Mouse (Mus musculus) lung, embryonic 16.5 days (tissue): ENCODE results near the gene Mmgt2. TPM values are rescaled to one million over a fixed set of nuclear protein-coding genes. Genes with fewer than 3 reads are reported as not detected.

Experiments used
- ATAC-seq: fragments of 200-750 bp; cut with Nextera tagmentation; 2 replicates; pipeline ENCODE4 v1.8.0; 2017; ENCODE audit warnings: low read depth, mild to moderate bottlenecking, moderate library complexity
- H3K27ac ChIP-seq: fragments of 300-500 bp; sonication (generic); 2 replicates; pipeline ENCODE4 v1.5.1; 2014; ENCODE audit warnings: mild to moderate bottlenecking, control low read depth, low read length
- H3K27me3 ChIP-seq: fragments of 300-500 bp; sonication (generic); 2 replicates; pipeline ENCODE4 v1.6.1; 2014; ENCODE audit warnings: low read depth, low read length, mixed read lengths; ENCODE audit not compliant: control insufficient read depth, insufficient read depth
- H3K36me3 ChIP-seq: fragments of 300-500 bp; sonication (generic); 2 replicates; pipeline ENCODE4 v1.6.1; 2014; ENCODE audit warnings: low read length; ENCODE audit not compliant: control insufficient read depth, insufficient read depth
- H3K4me1 ChIP-seq: fragments of 300-500 bp; sonication (generic); replicated peaks from 2 replicates; pipeline ENCODE4 v1.6.1; 2014; ENCODE audit warnings: low read length, mixed read lengths; ENCODE audit not compliant: control insufficient read depth, insufficient read depth
- H3K4me2 ChIP-seq: fragments of 300-500 bp; sonication (generic); 2 replicates; pipeline ENCODE4 v1.6.1; 2014; ENCODE audit warnings: low read depth, low read length, control low read depth
- H3K4me3 ChIP-seq: fragments of 300-500 bp; sonication (generic); 2 replicates; pipeline ENCODE4 v1.5.1; 2014; ENCODE audit warnings: mild to moderate bottlenecking, low read length, control low read depth
- H3K9ac ChIP-seq: fragments of 300-500 bp; sonication (generic); 2 replicates; pipeline ENCODE4 v1.6.1; 2014; ENCODE audit warnings: low read length, control low read depth
- H3K9me3 ChIP-seq: fragments of 300-500 bp; sonication (generic); 2 replicates; pipeline ENCODE4 v1.6.1; 2016; ENCODE audit warnings: low read length; ENCODE audit not compliant: control insufficient read depth
- WGBS: fragments of 180-500 bp; shearing (Covaris S2); extraction: QIAGEN DNeasy Blood & Tissue Kit; methylation state at CpG from one replicate; pipeline ENCODE4 v1.1.7; 2014; 5-methylcytosine and 5-hydroxymethylcytosine counted together
- polyA plus RNA-seq: library from polyadenylated mRNA; unstranded; fragments of >200 nt; fragmentation: Nextera tagmentation; extraction: Ambion mirVana; gene quantifications from 2 replicates; pipeline ENCODE4 v1.2.1, GENCODE M21; 2015

The Mmgt2 gene
- polyA plus RNA-seq, 1 experiment from 2014 or later: 38.1 TPM

DNA sequence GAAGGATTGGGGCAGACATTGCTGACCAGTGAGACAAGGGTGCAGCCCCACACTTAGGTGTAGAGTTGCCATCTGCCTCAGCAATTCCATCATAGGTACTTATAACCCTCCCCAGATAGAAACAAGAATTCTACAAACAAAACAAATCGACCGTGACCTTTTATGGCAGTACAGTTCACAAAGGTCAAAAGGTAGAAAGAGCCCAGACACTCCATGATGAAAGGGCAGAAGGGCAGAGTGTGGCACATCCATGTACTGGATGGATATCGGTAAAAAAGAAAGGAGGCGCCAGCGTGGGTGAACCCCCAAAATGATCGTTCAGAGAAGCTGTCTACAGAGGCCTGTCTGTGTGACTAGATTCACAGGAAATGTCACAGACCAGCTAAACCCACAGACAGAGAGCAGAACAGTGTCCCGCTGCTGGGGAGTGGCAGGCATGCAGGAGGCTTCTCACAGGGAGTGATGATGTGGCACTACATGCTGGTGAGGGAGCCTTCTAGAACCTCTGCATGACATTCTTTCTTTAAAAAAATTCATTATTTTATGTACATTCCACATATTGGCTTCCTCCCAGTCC, 30.4 kb downstream of the Mmgt2 start:
- Histone ChIP-seq H3K27ac (no peak overlapping the region), H3K36me3 (no peaks in the 10 kb centered on the region), H3K9ac (no peak overlapping the region), H3K9me3 (no peaks in the 10 kb centered on the region), H3K4me3 (no peak overlapping the region), H3K4me1 (no peaks in the 10 kb centered on the region), H3K4me2 (no peak overlapping the region), H3K27me3 (no peaks in the 10 kb centered on the region)
- 75% methylated on average over 7 of the region's 7 CpGs for WGBS
- ATAC-seq: no peak

DNA sequence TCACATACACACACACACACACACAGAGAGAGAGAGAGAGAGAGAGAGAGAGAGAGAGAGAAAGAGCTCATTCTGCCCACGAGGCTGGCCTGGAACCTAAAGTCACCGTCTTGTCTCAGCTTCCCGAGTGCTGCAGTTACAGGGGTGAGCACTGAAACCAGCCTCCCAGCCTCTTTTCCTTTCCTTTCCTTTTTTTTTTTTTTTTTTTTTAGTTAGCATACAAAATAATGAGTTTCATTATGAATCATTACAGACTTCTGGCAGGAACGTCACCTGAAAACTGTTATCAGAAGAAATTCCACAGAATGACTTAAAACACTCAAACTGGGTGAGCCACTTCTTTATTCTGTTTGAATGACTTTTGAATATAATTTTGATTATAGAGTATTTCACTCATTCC, 31.5 kb downstream of the Mmgt2 start:
- H3K36me3 ChIP-seq: no peaks in the 10 kb centered on the region
- H3K9ac ChIP-seq: no peak overlapping the region
- H3K27ac ChIP-seq: no peak overlapping the region
- 62% methylated on average over 4 of the region's 4 CpGs for WGBS
- H3K4me1 ChIP-seq: no peaks in the 10 kb centered on the region
- no peak for ATAC-seq
- H3K4me3 ChIP-seq: no peak overlapping the region
- H3K27me3 ChIP-seq: no peaks in the 10 kb centered on the region
- H3K9me3 ChIP-seq: no peaks in the 10 kb centered on the region
- no peak overlapping the region for H3K4me2 ChIP-seq

DNA sequence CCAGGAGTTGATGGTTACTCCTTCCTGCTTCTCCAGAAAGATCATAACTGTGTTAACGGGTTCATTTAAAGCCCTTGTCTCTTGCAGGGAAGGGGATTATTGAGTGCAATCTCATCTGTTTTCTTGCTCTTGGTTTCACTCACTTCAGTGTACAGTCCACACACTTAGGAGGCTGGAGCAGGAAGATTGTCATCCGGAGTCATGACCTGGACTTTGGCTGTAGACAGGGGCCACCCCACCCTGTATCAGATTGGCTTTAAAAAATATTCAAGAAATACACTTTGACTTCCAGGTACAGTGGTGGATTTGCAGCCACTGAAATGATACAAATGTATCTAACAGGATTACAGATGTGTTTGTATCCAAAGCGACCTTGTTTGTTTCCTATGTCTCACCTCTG, 43.1 kb downstream of the Mmgt2 start:
- WGBS: 80% methylated on average over 3 of the region's 3 CpGs
- ATAC-seq: no peak
- H3K9me3 ChIP-seq: no peaks in the 10 kb centered on the region
- no peak overlapping the region for H3K9ac ChIP-seq
- no peak overlapping the region for H3K27ac ChIP-seq
- H3K27me3 ChIP-seq: no peaks in the 10 kb centered on the region
- no peak overlapping the region for H3K4me2 ChIP-seq
- H3K4me3 ChIP-seq: no peak overlapping the region
- no peaks in the 10 kb centered on the region for H3K36me3 ChIP-seq
- no peaks in the 10 kb centered on the region for H3K4me1 ChIP-seq

DNA sequence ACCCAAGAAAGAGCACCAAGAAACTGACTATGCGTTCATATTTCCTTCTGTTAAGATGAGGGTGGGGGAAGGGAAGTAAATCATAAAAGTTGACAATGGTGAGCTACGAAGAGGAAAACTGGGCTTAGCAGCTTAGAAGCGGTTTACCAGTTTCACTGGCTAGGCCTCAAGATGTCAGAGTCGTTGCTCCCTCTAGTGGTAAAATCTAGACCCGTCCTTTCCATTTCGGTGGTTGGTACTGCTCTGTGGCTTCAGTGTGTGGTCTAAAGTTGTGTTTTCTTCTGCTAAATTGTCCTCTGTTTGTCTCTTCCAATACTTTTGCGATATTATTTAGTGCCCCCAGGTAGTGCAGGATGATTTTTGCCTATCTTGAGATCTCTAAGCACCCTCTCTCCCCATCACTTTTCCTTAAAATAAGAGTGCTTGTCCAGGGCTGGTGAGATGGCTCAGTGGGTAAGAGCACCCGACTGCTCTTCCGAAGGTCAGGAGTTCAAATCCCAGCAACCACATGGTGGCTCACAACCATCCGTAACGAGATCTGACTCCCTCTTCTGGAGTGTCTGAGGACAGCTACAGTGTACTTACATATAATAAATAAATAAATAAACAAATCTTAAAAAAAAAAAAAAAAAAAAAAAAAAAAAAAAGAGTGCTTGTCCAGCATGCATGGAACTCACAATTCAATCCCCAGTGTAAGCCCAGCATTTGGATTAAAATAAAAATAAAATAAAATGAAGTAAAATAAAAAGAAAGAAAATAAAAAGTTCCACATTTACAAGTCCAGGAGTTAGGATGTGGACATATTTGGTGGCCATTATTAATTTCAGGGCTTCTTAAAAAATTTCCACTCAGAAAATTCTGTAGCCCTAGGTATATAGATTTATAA, 45.1 kb downstream of the Mmgt2 start:
- ATAC-seq: peak; percentile 72; the same call in 1 of the 2 replicates
- Histone ChIP-seq H3K9me3 (no peaks in the 10 kb centered on the region), H3K27me3 (no peaks in the 10 kb centered on the region), H3K27ac (no peak overlapping the region), H3K4me2 (no peak overlapping the region), H3K9ac (no peak overlapping the region), H3K4me3 (no peak overlapping the region), H3K4me1 (no peaks in the 10 kb centered on the region), H3K36me3 (no peaks in the 10 kb centered on the region)
- WGBS: 19% methylated on average over 9 of the region's 11 CpGs

DNA sequence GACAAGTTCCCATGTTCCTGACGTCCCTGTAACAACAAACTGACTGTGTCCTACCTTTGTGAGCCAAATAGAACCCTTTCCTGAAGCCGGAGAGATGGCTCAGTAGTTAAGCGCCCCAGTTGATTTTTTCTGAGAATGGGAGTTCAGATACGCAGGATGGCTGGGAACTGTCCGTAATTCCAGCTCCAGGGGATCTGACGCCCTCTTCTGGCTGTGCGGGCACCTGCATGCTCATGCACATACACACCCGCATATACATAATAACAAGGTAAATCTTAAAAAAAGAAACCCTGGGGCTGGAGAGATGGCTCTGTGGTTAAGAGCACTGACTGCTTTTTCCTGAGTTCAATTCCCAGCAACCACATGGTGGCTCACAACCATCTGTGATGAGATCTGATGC, 46.7 kb downstream of the Mmgt2 start:
- H3K4me2 ChIP-seq: no peak overlapping the region
- no peaks in the 10 kb centered on the region for H3K27me3 ChIP-seq
- H3K27ac ChIP-seq: no peak overlapping the region
- no peak overlapping the region for H3K4me3 ChIP-seq
- WGBS: 90% methylated on average over 8 of the region's 8 CpGs
- H3K9ac ChIP-seq: no peak overlapping the region
- H3K36me3 ChIP-seq: no peaks in the 10 kb centered on the region
- no peak for ATAC-seq
- H3K9me3 ChIP-seq: no peaks in the 10 kb centered on the region
- H3K4me1 ChIP-seq: no peaks in the 10 kb centered on the region

DNA sequence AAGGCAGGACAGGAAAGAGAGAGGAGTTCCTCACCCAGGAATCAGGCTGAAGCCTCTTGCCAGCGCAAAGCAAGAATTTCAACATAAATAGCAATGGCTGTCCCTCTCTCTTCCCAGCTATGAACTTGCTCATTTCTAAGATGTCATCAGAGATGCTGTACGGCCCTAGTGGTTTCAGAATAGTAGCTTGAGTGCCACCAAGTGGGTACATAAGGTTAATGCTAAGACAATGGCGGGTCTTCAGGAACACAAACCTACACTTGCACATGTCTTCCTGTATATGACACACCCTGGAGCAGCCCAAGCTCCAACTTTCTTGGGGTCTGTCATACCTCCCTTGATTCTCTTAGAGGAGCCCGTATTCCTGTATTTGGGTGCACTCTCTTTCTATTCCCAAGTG, 51.3 kb downstream of the Mmgt2 start:
- Histone ChIP-seq H3K27ac (no peak overlapping the region), H3K9ac (no peak overlapping the region), H3K4me2 (no peak overlapping the region), H3K9me3 (no peaks in the 10 kb centered on the region), H3K4me3 (no peak overlapping the region), H3K36me3 (no peaks in the 10 kb centered on the region), H3K4me1 (no peaks in the 10 kb centered on the region), H3K27me3 (no peaks in the 10 kb centered on the region)
- 64% methylated on average over 4 of the region's 4 CpGs for WGBS
- no peak for ATAC-seq

DNA sequence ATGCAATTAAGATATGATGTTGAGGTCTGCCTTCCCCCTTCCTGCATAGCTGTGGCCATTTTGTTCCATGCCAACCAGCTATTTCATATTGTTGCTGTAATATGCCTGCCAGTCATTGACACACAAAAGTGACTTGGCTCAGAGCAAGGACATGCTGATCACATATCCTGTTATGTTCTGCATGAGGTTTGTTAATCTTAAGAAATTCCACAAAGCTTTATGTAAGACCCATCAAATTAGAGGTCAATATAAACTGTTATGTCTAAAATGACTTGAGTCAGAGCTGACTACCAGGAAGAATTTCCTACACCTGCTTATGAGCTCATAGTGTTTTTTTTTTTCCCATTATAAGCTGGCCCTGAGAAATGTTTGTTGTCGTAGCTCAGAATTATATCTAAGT, 52.8 kb downstream of the Mmgt2 start:
- Histone ChIP-seq H3K4me2 (no peak overlapping the region), H3K27me3 (no peaks in the 10 kb centered on the region), H3K4me1 (no peaks in the 10 kb centered on the region), H3K4me3 (no peak overlapping the region), H3K9ac (no peak overlapping the region), H3K9me3 (no peaks in the 10 kb centered on the region), H3K36me3 (no peaks in the 10 kb centered on the region), H3K27ac (no peak overlapping the region)
- WGBS: 71% methylated on average over 1 of the region's 1 CpGs
- ATAC-seq: no peak; the same call in 1 of the 2 replicates

DNA sequence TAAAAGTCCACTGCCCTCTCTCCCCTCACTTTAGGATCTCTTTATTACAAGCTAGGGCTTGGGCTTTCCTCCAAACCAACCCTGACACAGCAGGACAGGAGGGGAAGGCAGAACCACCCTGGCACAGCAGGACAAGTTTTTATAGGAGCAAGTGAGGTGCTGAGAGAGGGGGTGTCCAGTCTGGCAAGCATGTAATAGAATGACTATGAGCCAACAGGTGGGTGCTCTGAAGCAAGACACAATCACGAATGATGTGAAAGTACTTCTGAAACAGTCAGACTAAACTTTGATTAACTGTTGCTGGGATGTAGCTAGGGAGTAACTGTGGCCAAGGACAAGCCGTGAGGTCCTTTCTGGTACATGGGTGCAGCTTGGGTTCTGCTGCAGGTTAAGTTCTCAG, 57.7 kb downstream of the Mmgt2 start:
- H3K4me3 ChIP-seq: no peak overlapping the region
- no peak overlapping the region for H3K4me2 ChIP-seq
- no peaks in the 10 kb centered on the region for H3K36me3 ChIP-seq
- ATAC-seq: no peak
- H3K9me3 ChIP-seq: no peaks in the 10 kb centered on the region
- no peak overlapping the region for H3K9ac ChIP-seq
- no peaks in the 10 kb centered on the region for H3K27me3 ChIP-seq
- no peaks in the 10 kb centered on the region for H3K4me1 ChIP-seq
- 81% methylated on average over 2 of the region's 2 CpGs for WGBS
- no peak overlapping the region for H3K27ac ChIP-seq

DNA sequence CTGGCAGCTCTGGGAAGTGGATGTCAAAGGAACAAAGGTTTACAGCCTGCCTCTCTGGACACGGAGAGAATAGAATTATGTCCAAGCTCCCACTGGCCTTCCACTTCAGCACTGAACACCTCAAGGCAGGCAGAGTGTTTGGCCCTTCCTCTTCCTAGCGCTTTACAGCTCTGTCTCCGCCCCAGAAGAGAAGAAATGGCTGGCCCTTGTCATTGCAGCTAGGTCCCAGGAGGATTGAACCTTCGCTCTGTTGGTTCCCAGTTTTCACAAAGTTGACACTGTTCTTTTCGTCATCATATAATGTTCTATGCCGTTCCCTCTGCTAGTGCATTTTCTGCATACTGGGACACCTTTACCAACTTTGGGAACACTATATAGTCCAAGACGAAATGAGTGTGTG, 59.8 kb downstream of the Mmgt2 start:
- 74% methylated on average over 7 of the region's 7 CpGs for WGBS

More for the DNA sequence above, 59.8 kb downstream of the Mmgt2 start:
- Histone ChIP-seq H3K4me1 (no peaks in the 10 kb centered on the region), H3K36me3 (0 out of 2 replicates have a peak, but pooled peaks cover 2% of the 10 kb centered on the region), H3K9ac (no peak overlapping the region), H3K27me3 (no peaks in the 10 kb centered on the region), H3K4me2 (no peak overlapping the region), H3K27ac (no peak overlapping the region), H3K9me3 (no peaks in the 10 kb centered on the region), H3K4me3 (no peak overlapping the region)
- ATAC-seq: no peak
